In the genomic region with DNA sequence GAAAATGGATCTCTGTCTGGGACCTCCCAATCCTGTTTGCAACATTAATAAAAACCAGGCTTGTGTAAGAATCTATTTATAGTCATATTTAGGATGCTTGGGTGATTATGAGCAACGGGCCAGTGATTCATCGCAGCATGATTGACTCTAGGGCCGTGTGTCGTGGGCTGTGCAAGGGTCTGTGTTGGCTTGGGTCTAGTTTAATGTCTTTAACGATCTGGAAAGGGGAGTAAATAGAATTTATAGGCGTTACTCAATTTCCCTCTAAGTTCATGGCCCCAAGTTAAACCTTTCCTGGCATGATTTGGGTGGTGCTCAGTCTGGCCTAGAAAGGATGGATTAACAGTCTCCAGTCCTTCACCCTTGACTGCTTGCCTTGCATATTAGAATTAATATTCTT, we compare ENCODE assay signal across 20 mouse cellular contexts.
A peak's percentile ranks its signal among the peaks of the same experiment; 100 is the strongest.
DNase-seq lines count a peak whose midpoint lies in the region; ATAC-seq and TF ChIP-seq lines count a peak whose summit lies in the region.
"Had no signal": no experiment of that assay in that cellular context is flagged by ENCODE, and none has a peak within 500 bp of the region (broad histone marks: within the 10 kb centered on the region; RNA-seq: fewer than 3 reads in every experiment).

No protein-coding gene starts in this region.

- no peaks in the 10 kb centered on the region for H3K36me3 ChIP-seq in kidney, embryonic 14.5 days (ENCODE audit: control insufficient read depth, insufficient read depth, low read length)
- H3K36me3 ChIP-seq in myocyte (ENCODE audit: control insufficient read depth, insufficient read depth), result no peaks in the 10 kb centered on the region
- H3K36me3 ChIP-seq: embryonic facial prominence, embryonic 15.5 days; forebrain, embryonic 12.5 days had no signal

- no peaks in the 10 kb centered on the region for H3K79me2 ChIP-seq in myocyte (ENCODE audit: control insufficient read depth, insufficient read depth)

- no peak for TF ChIP-seq CTCF in Patski (IDR thresholded peaks at IDR 0.05)

- H3K4me2 ChIP-seq in kidney, embryonic 14.5 days (replicated peaks; ENCODE audit: low read depth, low read length), result no peak overlapping the region
- peak overlapping the region; percentile 62 for H3K4me2 ChIP-seq in myocyte (ENCODE audit: low read depth)
- H3K4me2 ChIP-seq: embryonic facial prominence, embryonic 15.5 days; forebrain, embryonic 12.5 days; hindbrain, embryonic 14.5 days; liver, embryonic 11.5 days; midbrain, embryonic 11.5 days had no signal

- CTCF ChIA-PET in Patski (lab: Charles Lee), result no interaction called here

- POLR2A ChIA-PET in Patski (lab: Charles Lee), result no interaction called here

- no peak overlapping the region for H3K9ac ChIP-seq in kidney, embryonic 14.5 days (ENCODE audit: low read depth, low read length)
- H3K9ac ChIP-seq: embryonic facial prominence, embryonic 15.5 days; forebrain, embryonic 12.5 days; hindbrain, embryonic 14.5 days had no signal

- 4% methylated on average over 6 of the region's 6 CpGs for WGBS in kidney, embryonic 14.5 days

- no peak for TF ChIP-seq POLR2A in myocyte (IDR thresholded peaks at IDR 0.05; ENCODE audit: insufficient read length, low read depth)

- intact Hi-C loops in heart, postnatal 36 days (cut with DNase I), result no loop called here

- no peak overlapping the region for H3K4me3 ChIP-seq in kidney, embryonic 14.5 days (ENCODE audit: low read length)
- H3K4me3 ChIP-seq in myocyte, result no peak overlapping the region
- H3K4me3 ChIP-seq: embryonic facial prominence, embryonic 15.5 days; forebrain, embryonic 12.5 days had no signal

- peak; percentile 84 for ATAC-seq in kidney, embryonic 14.5 days (ENCODE audit: low FRiP score, low TSS enrichment)
- ATAC-seq in Patski, result peak; percentile 96
- ATAC-seq: activated CD4-positive, CD25-positive, alpha-beta regulatory T cell, adult 4 months; intestine, postnatal 0 days had no signal

- H3ac ChIP-seq in myocyte (ENCODE audit: control insufficient read depth, insufficient read length), result no peak overlapping the region

- no peak overlapping the region for H3K27ac ChIP-seq in kidney, embryonic 14.5 days (ENCODE audit: low read depth, low read length)
- H3K27ac ChIP-seq: embryonic facial prominence, embryonic 15.5 days; forebrain, embryonic 12.5 days; hindbrain, embryonic 14.5 days; macrophage had no signal

- no peak for DNase-seq in kidney, postnatal 10 days
- DNase-seq in A20 (ENCODE audit: low read depth, low spot score), result peak; percentile 25
- DNase-seq in Patski (ENCODE audit: low read depth, low spot score), result peak; percentile 96
- DNase-seq in embryo, embryonic 11 days, result no peak
- no peak for DNase-seq in heart, postnatal 36 days
- DNase-seq: adrenal gland, postnatal 14 days; gastrocnemius, postnatal 36 days; lung, adult 2 months; right cerebral cortex, adult 18-20 months had no signal

- in situ Hi-C loops in Patski (cut with MboI; ENCODE audit: low pct_unique_long_range_greater_than_20kb), result loop anchor here (5.0 to 10.0 kb wide), 2 partner anchors 36 to 88 kb away; no protein-coding TSS in a partner anchor

- no peaks in the 10 kb centered on the region for H3K9me3 ChIP-seq in kidney, embryonic 14.5 days (ENCODE audit: control insufficient read depth, low read length)
- H3K9me3 ChIP-seq: embryonic facial prominence, embryonic 15.5 days; forebrain, embryonic 12.5 days had no signal

- H3K4me1 ChIP-seq in kidney, embryonic 14.5 days (ENCODE audit: control insufficient read depth, insufficient read depth, low read length), result peaks cover 6% of the 10 kb centered on the region; the same call in 1 of the 2 replicates
- H3K4me1 ChIP-seq: embryonic facial prominence, embryonic 15.5 days had no signal

- no peaks in the 10 kb centered on the region for H3K27me3 ChIP-seq in kidney, embryonic 14.5 days (ENCODE audit: control insufficient read depth, insufficient read depth, low read length)
- H3K27me3 ChIP-seq in Patski (no peaks in the 10 kb centered on the region), myocyte (ENCODE audit: control insufficient read depth, insufficient read depth, insufficient read length) (no peaks in the 10 kb centered on the region)
- H3K27me3 ChIP-seq: CH12.LX; embryonic facial prominence, embryonic 15.5 days; forebrain, embryonic 12.5 days had no signal

TF ChIP-seq in myocyte, 11 proteins besides CTCF, POLR2A, EP300 and RAD21:
- TF ChIP-seq MYOD1 (IDR thresholded peaks at IDR 0.05; ENCODE audit: control insufficient read depth in 1 of 3, insufficient read length in 2 of 3, low read depth in 2 of 3) (peak in 1 of 3 experiments; percentile 39), TCF3 (IDR thresholded peaks at IDR 0.05; ENCODE audit: insufficient read length, low read depth) (no peak), TCF12 (IDR thresholded peaks at IDR 0.05; ENCODE audit: insufficient read depth, poor library complexity, severe bottlenecking) (no peak), USF1 (IDR thresholded peaks at IDR 0.05; ENCODE audit: low read depth) (no peak), POLR2AphosphoS2 (IDR thresholded peaks at IDR 0.05; ENCODE audit: insufficient read length, low read depth) (no peak), MAX (IDR thresholded peaks at IDR 0.05; ENCODE audit: low read depth) (no peak), CEBPB (IDR thresholded peaks at IDR 0.05; ENCODE audit: insufficient read depth, poor library complexity, severe bottlenecking) (0 out of 2 replicates have a peak, but pooled peaks have one; percentile 48), SRF (IDR thresholded peaks at IDR 0.05; ENCODE audit: control insufficient read depth, insufficient read length, low read depth) (no peak), E2F4 (IDR thresholded peaks at IDR 0.05; ENCODE audit: insufficient read depth) (no peak), REST (IDR thresholded peaks at IDR 0.05; ENCODE audit: insufficient read depth, insufficient read length) (no peak), MYOG (IDR thresholded peaks at IDR 0.05; ENCODE audit: control insufficient read depth in 1 of 3, insufficient read depth in 1 of 3, insufficient read length in 2 of 3, low read depth in 2 of 3) (no peak)

Comparison
In these comparisons a context has a peak if more than half of its experiments do, and no peak if none do; other contexts are left out.
1. DNase-seq: peak in A20 (single experiment) and Patski (single experiment); none in kidney, postnatal 10 days (single experiment), embryo, embryonic 11 days (single experiment) and heart, postnatal 36 days (0 of 2).